Mouse (Mus musculus) C2C12 (cell line): ENCODE measurements around the gene Fam186b.

Source experiments
- CTCF ChIP-seq: IDR thresholded peaks from one replicate; pipeline ENCODE4 v1.5.1; 2011; ENCODE audit not compliant: control insufficient read depth, insufficient read depth, insufficient read length
- MAX ChIP-seq: IDR thresholded peaks from one replicate; pipeline ENCODE4 v1.6.1; 2011; ENCODE audit warnings: mild to moderate bottlenecking, control low read depth
- MYOD1 ChIP-seq: IDR thresholded peaks from one replicate; pipeline ENCODE4 v1.6.1; 2011; ENCODE audit warnings: low read depth; ENCODE audit not compliant: control insufficient read depth, insufficient read length
- USF1 ChIP-seq: IDR thresholded peaks from one replicate; pipeline ENCODE4 v1.6.1; 2011; ENCODE audit warnings: low read depth, mild to moderate bottlenecking, control low read depth, moderate library complexity

- peak; percentile 49 for TF ChIP-seq CTCF
- TF ChIP-seq MYOD1: no peak
- no peak for TF ChIP-seq MAX
- no peak for TF ChIP-seq USF1
Measured at GRCm38 (mm10) chr15:99316314-99317266, 20.9 kb upstream of the Fam186b start.
